In genomic region chr5:112660924-112661431, GRCm38 (mm10) we compare ENCODE assay signal across 11 mouse cellular contexts.
A peak's percentile ranks its signal among the peaks of the same experiment; 100 is the strongest.
DNase-seq lines count a peak whose midpoint lies in the region; ATAC-seq and TF ChIP-seq lines count a peak whose summit lies in the region.
"Had no signal": no experiment of that assay in that cellular context is flagged by ENCODE, and none has a peak within 500 bp of the region (broad histone marks: within the 10 kb centered on the region; RNA-seq: fewer than 3 reads in every experiment).

No protein-coding gene starts in this region.

- no peak overlapping the region for H3K9ac ChIP-seq in liver, postnatal 0 days (replicated peaks)
- no peak overlapping the region for H3K9ac ChIP-seq in liver, embryonic 11.5 days (ENCODE audit: low read depth, low read length)
- H3K9ac ChIP-seq in hindbrain, embryonic 16.5 days (ENCODE audit: low read depth, low read length) = no peak overlapping the region
- H3K9ac ChIP-seq: embryonic facial prominence, embryonic 13.5 days; limb, embryonic 15.5 days had no signal

- 44% methylated on average over 10 of the region's 10 CpGs for WGBS in liver, postnatal 0 days (ENCODE audit: insufficient replicate concordance)
- WGBS in liver, embryonic 11.5 days = 42% methylated on average over 10 of the region's 10 CpGs
- WGBS in hindbrain, embryonic 16.5 days = 28% methylated on average over 10 of the region's 10 CpGs

- ATAC-seq in liver, postnatal 0 days = no peak
- no peak for ATAC-seq in liver, embryonic 11.5 days (replicated peaks; ENCODE audit: low FRiP score)
- peak; percentile 56 for ATAC-seq in hindbrain, embryonic 16.5 days
- ATAC-seq: Patski had no signal

- 0 out of 2 replicates have a peak, but pooled peaks cover under 1% of the 10 kb centered on the region for H3K27me3 ChIP-seq in liver, postnatal 0 days (ENCODE audit: insufficient read depth, low read length)
- peaks cover 8% of the 10 kb centered on the region for H3K27me3 ChIP-seq in liver, embryonic 11.5 days (replicated peaks; ENCODE audit: control insufficient read depth, insufficient read depth, low read length)
- H3K27me3 ChIP-seq in hindbrain, embryonic 16.5 days (replicated peaks; ENCODE audit: control insufficient read depth, insufficient read depth, low read length) = no peaks in the 10 kb centered on the region

- no peaks in the 10 kb centered on the region for H3K36me3 ChIP-seq in liver, postnatal 0 days (replicated peaks; ENCODE audit: insufficient read depth, low read length)
- no peaks in the 10 kb centered on the region for H3K36me3 ChIP-seq in liver, embryonic 11.5 days (ENCODE audit: control insufficient read depth, insufficient read depth, low read length)
- H3K36me3 ChIP-seq in hindbrain, embryonic 16.5 days (ENCODE audit: control insufficient read depth, insufficient read depth, low read length) = no peaks in the 10 kb centered on the region
- H3K36me3 ChIP-seq: embryonic facial prominence, embryonic 13.5 days; limb, embryonic 15.5 days had no signal

- no peaks in the 10 kb centered on the region for H3K9me3 ChIP-seq in liver, postnatal 0 days (ENCODE audit: low read length)
- H3K9me3 ChIP-seq in liver, embryonic 11.5 days (ENCODE audit: control insufficient read depth, low read length) = no peaks in the 10 kb centered on the region
- no peaks in the 10 kb centered on the region for H3K9me3 ChIP-seq in hindbrain, embryonic 16.5 days (ENCODE audit: control insufficient read depth, low read length)
- H3K9me3 ChIP-seq: limb, embryonic 15.5 days had no signal

- no peak overlapping the region for H3K4me3 ChIP-seq in liver, postnatal 0 days (ENCODE audit: low read depth, low read length)
- H3K4me3 ChIP-seq in liver, embryonic 11.5 days (ENCODE audit: low read depth, low read length) = no peak overlapping the region
- no peak overlapping the region for H3K4me3 ChIP-seq in hindbrain, embryonic 16.5 days (ENCODE audit: low read length)
- H3K4me3 ChIP-seq: embryonic facial prominence, embryonic 13.5 days; limb, embryonic 15.5 days had no signal

- no peaks in the 10 kb centered on the region for H3K4me1 ChIP-seq in liver, postnatal 0 days (ENCODE audit: insufficient read depth)
- H3K4me1 ChIP-seq in liver, embryonic 11.5 days (replicated peaks; ENCODE audit: control insufficient read depth, insufficient read depth, low read length) = no peaks in the 10 kb centered on the region
- peaks cover 19% of the 10 kb centered on the region for H3K4me1 ChIP-seq in hindbrain, embryonic 16.5 days (ENCODE audit: control insufficient read depth, insufficient read depth, low read depth, low read length)

- no peak overlapping the region for H3K4me2 ChIP-seq in liver, postnatal 0 days (ENCODE audit: low read depth, low read length)
- H3K4me2 ChIP-seq in liver, embryonic 11.5 days = no peak overlapping the region
- no peak overlapping the region for H3K4me2 ChIP-seq in hindbrain, embryonic 16.5 days (ENCODE audit: low read length)
- H3K4me2 ChIP-seq: embryonic facial prominence, embryonic 13.5 days; limb, embryonic 15.5 days had no signal

- no peak overlapping the region for H3K27ac ChIP-seq in liver, postnatal 0 days (ENCODE audit: low read depth)
- no peak overlapping the region for H3K27ac ChIP-seq in liver, embryonic 11.5 days (ENCODE audit: low read depth, low read length)
- no peak overlapping the region for H3K27ac ChIP-seq in hindbrain, embryonic 16.5 days (ENCODE audit: low read depth, low read length)
- H3K27ac ChIP-seq: embryonic facial prominence, embryonic 13.5 days had no signal

- DNase-seq in liver, postnatal 0 days = no peak
- no peak for DNase-seq in liver, embryonic 11.5 days (ENCODE audit: low spot score)
- DNase-seq in embryo, embryonic 11 days = peak; percentile 67
- DNase-seq in retina, embryonic 14.5 days (ENCODE audit: low spot score) = peak; percentile 74
- no peak for DNase-seq in testis, postnatal 10 days (ENCODE audit: low spot score)
- DNase-seq in ovary, adult 18-20 months (ENCODE audit: low spot score) = no peak
- DNase-seq in ovary, postnatal 36 days (ENCODE audit: low spot score) = no peak

- TF ChIP-seq CTCF in liver, postnatal 0 days (IDR thresholded peaks at IDR 0.05; ENCODE audit: low read depth) = 0 out of 2 replicates have a peak, but pooled peaks have one; percentile 5

- TF ChIP-seq EP300 in liver, postnatal 0 days (IDR thresholded peaks at IDR 0.05; ENCODE audit: low read depth) = no peak

Comparison
In these comparisons a context has a peak if more than half of its experiments do, and no peak if none do; other contexts are left out.
1. DNase-seq: peak in embryo, embryonic 11 days (single experiment) and retina, embryonic 14.5 days (single experiment); none in liver, postnatal 0 days (single experiment), liver, embryonic 11.5 days (single experiment), testis, postnatal 10 days (single experiment), ovary, adult 18-20 months (single experiment) and ovary, postnatal 36 days (single experiment).